Mouse (Mus musculus) heart, embryonic 11.5 days (tissue): ENCODE results near the gene Adgrl2. TPM values are rescaled to one million over a fixed set of nuclear protein-coding genes. Genes with fewer than 3 reads are reported as not detected.

ENCODE experiments used
- ATAC-seq: fragments of 200-750 bp; cut with Nextera tagmentation; replicated peaks from 2 replicates; pipeline ENCODE4 v1.8.0; 2017; ENCODE audit warnings: moderate library complexity; ENCODE audit not compliant: insufficient number of reproducible peaks, low FRiP score, low TSS enrichment
- H3K27ac ChIP-seq: fragments of 300-500 bp; sonication (generic); 2 replicates; pipeline ENCODE4 v1.5.1; 2014; ENCODE audit warnings: mild to moderate bottlenecking, low read depth, low read length
- H3K27me3 ChIP-seq: fragments of 300-500 bp; sonication (generic); 2 replicates; pipeline ENCODE4 v1.6.1; 2014; ENCODE audit warnings: mild to moderate bottlenecking, low read length, mixed read lengths; ENCODE audit not compliant: control insufficient read depth, insufficient read depth
- H3K36me3 ChIP-seq: fragments of 300-500 bp; sonication (generic); 2 replicates; pipeline ENCODE4 v1.6.1; 2014; ENCODE audit warnings: mild to moderate bottlenecking, low read length, moderate library complexity, mixed read lengths; ENCODE audit not compliant: control insufficient read depth, insufficient read depth
- H3K4me1 ChIP-seq: fragments of 300-500 bp; sonication (generic); 2 replicates; pipeline ENCODE4 v1.6.1; 2014; ENCODE audit warnings: low read length; ENCODE audit not compliant: control insufficient read depth, insufficient read depth
- H3K4me2 ChIP-seq: fragments of 300-500 bp; sonication (generic); 2 replicates; pipeline ENCODE4 v1.6.1; 2014; ENCODE audit warnings: mild to moderate bottlenecking, moderate library complexity
- H3K4me3 ChIP-seq: fragments of 300-500 bp; sonication (generic); 2 replicates; pipeline ENCODE4 v1.5.1; 2014; ENCODE audit warnings: low read depth, low read length
- H3K9ac ChIP-seq: fragments of 300-500 bp; sonication (generic); 2 replicates; pipeline ENCODE4 v1.6.1; 2014; ENCODE audit warnings: mild to moderate bottlenecking, low read depth, low read length, moderate library complexity
- H3K9me3 ChIP-seq: fragments of 300-500 bp; sonication (generic); replicated peaks from 2 replicates; pipeline ENCODE4 v1.6.1; 2016; ENCODE audit warnings: low read length; ENCODE audit not compliant: control insufficient read depth
- WGBS: fragments of 180-500 bp; shearing (Covaris S2); extraction: QIAGEN DNeasy Blood & Tissue Kit; methylation state at CpG from one replicate; pipeline ENCODE4 v1.1.7; 2014; ENCODE audit not compliant: insufficient replicate concordance; 5-methylcytosine and 5-hydroxymethylcytosine counted together
- polyA plus RNA-seq: library from polyadenylated mRNA; unstranded; fragments of >200 nt; fragmentation: Nextera tagmentation; extraction: Ambion mirVana; gene quantifications from 2 replicates; pipeline ENCODE4 v1.2.1, GENCODE M21; 2014

Gene Adgrl2
- polyA plus RNA-seq, 1 experiment from 2014 or later, result 37.3 TPM

DNA sequence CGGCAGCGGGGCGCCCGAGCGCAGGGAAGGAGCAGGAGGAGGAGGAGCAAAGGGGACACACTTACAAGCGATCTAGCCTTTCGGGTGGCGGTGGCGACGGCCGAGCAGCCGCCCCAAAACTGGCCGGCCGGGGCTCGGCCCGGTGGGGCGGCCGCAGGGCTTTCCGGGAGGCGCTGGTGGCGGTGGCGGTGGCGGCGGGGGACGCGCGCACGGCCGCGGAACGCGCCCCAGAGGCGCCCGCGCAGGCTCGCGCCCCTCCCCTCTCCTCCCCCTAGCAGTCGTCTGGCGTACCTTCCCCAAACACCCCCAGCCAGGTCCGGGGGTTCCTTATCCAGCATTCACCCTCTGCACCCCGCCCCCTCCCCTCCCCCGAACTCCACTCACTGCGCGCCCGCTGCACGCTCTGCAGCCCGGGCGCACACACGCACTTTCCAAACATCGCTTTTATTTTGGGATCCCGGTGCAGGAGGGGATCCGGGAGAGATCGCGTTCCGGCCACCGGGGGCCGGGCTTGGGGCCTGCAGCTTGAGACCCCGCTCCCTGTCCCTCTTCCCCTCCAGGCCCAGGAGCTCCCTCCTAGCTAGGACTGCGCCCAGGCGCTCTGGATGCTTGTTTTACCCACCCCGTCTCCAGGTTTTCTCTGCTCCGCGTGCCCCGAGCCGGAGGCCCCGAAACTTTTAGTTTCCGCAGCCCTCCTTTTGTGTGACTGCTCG lies 381 bp downstream of the Adgrl2 start:
- H3K4me1 ChIP-seq, result peaks cover 11% of the 10 kb centered on the region
- no peaks in the 10 kb centered on the region for H3K36me3 ChIP-seq
- H3K4me3 ChIP-seq, result peak overlapping the region; percentile 88
- no peaks in the 10 kb centered on the region for H3K9me3 ChIP-seq
- peak overlapping the region; percentile 93 for H3K4me2 ChIP-seq
- 0% methylated on average over 51 of the region's 68 CpGs for WGBS
- no peaks in the 10 kb centered on the region for H3K27me3 ChIP-seq
- peak; percentile 58 for ATAC-seq
- peak overlapping the region; percentile 98 for H3K27ac ChIP-seq
- peak overlapping the region; percentile 91 for H3K9ac ChIP-seq

DNA sequence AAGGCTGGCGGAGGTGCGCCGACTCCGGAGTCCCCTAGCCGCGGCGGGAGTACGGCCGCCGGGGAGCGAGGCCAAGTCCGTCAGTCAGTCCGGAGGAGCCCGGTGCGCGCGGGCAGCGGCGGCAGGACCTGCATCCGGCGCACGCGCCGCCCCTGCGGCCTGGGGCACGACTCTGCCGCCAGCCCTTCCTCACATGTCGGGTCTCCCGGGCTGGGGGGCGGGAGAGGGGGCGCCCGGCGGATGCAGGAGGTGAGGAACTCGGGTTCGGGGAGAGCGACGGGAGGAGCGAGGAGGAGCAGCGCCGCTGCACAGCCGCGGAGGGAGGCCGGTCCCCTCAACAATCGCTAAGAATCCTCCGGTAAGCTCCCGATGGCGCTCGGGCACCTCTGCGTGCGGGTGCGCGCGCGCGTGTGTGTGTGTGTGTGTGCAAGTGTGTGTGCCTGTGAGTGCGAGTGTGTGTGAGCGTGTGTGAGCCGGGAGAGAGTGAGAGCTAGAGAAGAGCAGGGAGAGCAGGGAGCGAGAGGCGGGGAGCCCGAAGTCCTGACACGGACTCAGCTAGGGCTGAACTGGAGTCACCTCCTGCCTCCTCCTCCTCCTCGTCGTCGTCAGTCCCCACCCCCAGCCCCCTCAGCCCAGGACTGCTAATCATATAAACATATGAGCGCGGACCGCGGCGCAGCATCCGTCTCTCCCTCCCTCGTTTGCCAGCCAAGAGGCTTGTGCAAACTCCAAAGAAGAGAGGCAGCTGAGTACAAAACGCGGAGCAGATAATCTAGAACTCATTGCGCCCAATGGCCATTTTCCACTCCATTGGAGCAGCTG lies 1.1 kb downstream of the Adgrl2 start:
- H3K9me3 ChIP-seq, result no peaks in the 10 kb centered on the region
- peak; percentile 83 for ATAC-seq
- peaks cover 16% of the 10 kb centered on the region for H3K4me1 ChIP-seq
- H3K9ac ChIP-seq, result peak overlapping the region; percentile 91
- peak overlapping the region; percentile 93 for H3K4me2 ChIP-seq
- H3K36me3 ChIP-seq, result no peaks in the 10 kb centered on the region
- peak overlapping the region; percentile 88 for H3K4me3 ChIP-seq
- under 1% methylated on average over 73 of the region's 75 CpGs for WGBS
- no peaks in the 10 kb centered on the region for H3K27me3 ChIP-seq
- peak overlapping the region; percentile 98 for H3K27ac ChIP-seq

DNA sequence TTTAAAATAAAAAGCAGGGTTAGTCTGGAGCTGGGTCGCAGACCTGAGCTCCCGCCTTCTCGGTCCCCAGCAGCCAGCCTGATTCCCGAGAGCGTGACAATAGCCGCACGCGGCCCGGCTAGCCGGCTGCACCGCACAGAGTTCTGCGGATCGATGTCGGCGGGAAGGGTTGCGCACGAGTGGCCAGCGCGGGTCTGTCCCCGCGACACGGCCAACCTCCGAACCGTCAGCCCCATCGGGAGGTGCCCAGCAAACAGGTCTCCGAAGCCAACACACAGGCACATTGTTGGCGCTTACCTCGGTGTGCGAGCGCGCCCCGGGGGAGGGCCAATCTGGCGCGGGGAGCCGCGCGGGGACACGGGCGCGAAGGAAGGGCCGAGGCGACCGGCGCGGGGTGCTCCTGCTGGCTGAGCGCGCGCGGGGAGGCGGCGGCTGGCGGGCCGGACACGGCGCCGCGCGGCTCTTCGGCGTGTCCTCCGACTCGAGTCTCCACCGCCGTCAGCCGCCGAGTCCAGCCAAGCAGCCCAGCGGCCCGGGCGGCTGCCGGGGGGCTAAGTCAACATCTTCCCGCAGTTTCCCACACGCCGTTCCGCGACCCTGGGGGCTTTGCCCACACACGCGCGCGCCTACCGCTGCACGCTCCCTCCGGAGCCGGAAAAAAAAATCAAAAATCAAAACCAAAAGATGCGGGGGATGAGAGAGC lies 1.9 kb downstream of the Adgrl2 start:
- H3K27me3 ChIP-seq, result no peaks in the 10 kb centered on the region
- peak overlapping the region; percentile 93 for H3K4me2 ChIP-seq
- no peaks in the 10 kb centered on the region for H3K9me3 ChIP-seq
- peak overlapping the region; percentile 88 for H3K4me3 ChIP-seq
- peak overlapping the region; percentile 91 for H3K9ac ChIP-seq
- H3K4me1 ChIP-seq, result peaks cover 22% of the 10 kb centered on the region
- under 1% methylated on average over 84 of the region's 84 CpGs for WGBS
- ATAC-seq, result no peak
- no peaks in the 10 kb centered on the region for H3K36me3 ChIP-seq
- peak overlapping the region; percentile 98 for H3K27ac ChIP-seq

- Histone ChIP-seq H3K36me3 (no peaks in the 10 kb centered on the region), H3K9ac (peak overlapping the region; percentile 91), H3K4me1 (peaks cover 23% of the 10 kb centered on the region), H3K9me3 (no peaks in the 10 kb centered on the region), H3K4me3 (peak overlapping the region; percentile 88), H3K4me2 (peak overlapping the region; percentile 93), H3K27me3 (no peaks in the 10 kb centered on the region), H3K27ac (peak overlapping the region; percentile 98)
- WGBS, result under 1% methylated on average over 43 of the region's 45 CpGs
- peak; percentile 69 for ATAC-seq
These were observed 2.6 kb downstream of the Adgrl2 start for GRCm38 (mm10) chr3:148987591-148988292.

GRCm38 (mm10) chr3:148986894-148987590 lies 3.3 kb downstream of the Adgrl2 start:
- Histone ChIP-seq H3K27me3 (no peaks in the 10 kb centered on the region), H3K9me3 (no peaks in the 10 kb centered on the region), H3K4me3 (peak overlapping the region; percentile 88), H3K27ac (peak overlapping the region; percentile 98), H3K4me1 (peaks cover 28% of the 10 kb centered on the region), H3K36me3 (no peaks in the 10 kb centered on the region), H3K9ac (peak overlapping the region; percentile 91), H3K4me2 (peak overlapping the region; percentile 93)
- no peak for ATAC-seq
- 1% methylated on average over 27 of the region's 27 CpGs for WGBS

DNA sequence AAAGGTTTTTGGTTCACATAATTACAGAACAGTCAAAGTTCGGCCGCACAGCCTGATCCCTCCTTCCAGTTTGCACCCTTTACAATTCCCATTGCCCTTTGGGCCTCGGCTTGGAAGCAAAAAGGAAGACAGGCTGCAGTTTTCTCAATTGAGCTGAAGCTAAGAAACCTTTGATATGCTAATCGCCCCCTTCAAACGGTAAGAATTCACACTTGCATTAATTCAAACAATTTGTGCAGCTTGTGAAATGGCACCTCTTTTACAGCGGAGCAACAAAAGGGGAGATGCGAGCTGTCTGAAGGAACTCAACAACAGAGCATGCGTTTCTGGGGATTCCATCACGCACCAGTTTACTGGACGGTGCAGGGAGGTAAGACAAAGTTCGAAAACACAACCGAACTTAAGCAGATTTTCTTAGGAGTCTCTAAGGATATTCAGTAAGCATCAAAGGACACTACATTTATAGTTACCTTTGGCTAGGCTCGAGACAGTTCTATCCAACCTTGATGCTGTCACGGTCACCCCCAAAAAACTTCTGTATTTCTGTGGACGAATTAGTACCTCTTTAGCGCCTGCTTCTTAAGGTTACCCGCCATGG lies 4.0 kb downstream of the Adgrl2 start:
- WGBS, result 6% methylated on average over 17 of the region's 17 CpGs
- Histone ChIP-seq H3K27ac (no peak overlapping the region), H3K4me2 (peak overlapping the region; percentile 93), H3K27me3 (no peaks in the 10 kb centered on the region), H3K4me3 (peak overlapping the region; percentile 88), H3K36me3 (no peaks in the 10 kb centered on the region), H3K4me1 (peaks cover 34% of the 10 kb centered on the region), H3K9me3 (no peaks in the 10 kb centered on the region), H3K9ac (peak overlapping the region; percentile 91)
- no peak for ATAC-seq

DNA sequence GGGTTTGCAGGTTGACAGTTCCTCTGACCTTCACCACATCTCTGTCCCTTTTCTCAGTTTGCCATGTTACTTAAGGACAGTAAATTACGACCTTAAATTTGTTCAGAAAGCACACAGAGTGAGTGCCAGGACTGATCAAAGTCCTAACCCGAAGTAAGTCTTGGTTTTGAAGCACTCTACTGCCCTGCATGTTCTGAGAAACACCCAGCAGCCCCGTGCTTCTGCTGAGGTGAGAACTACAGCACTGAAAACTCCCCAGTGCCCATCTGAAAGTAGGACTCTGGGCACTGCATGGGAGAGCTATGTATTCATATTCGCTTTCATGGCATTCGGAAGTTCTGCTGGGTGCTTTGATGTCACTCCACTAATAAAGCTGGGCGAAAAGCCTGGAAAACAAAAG lies 6.0 kb downstream of the Adgrl2 start:
- no peak overlapping the region for H3K4me3 ChIP-seq
- H3K9ac ChIP-seq, result no peak overlapping the region
- ATAC-seq, result no peak
- no peak overlapping the region for H3K27ac ChIP-seq
- H3K27me3 ChIP-seq, result no peaks in the 10 kb centered on the region
- H3K4me2 ChIP-seq, result no peak overlapping the region
- H3K4me1 ChIP-seq, result peaks cover 35% of the 10 kb centered on the region
- H3K9me3 ChIP-seq, result no peaks in the 10 kb centered on the region
- H3K36me3 ChIP-seq, result no peaks in the 10 kb centered on the region
- WGBS, result 38% methylated on average over 6 of the region's 6 CpGs
